Mouse (Mus musculus) olfactory bulb, adult 2 months (tissue): Measurements from ENCODE around the gene Inpp5a. TPM values are rescaled to one million over a fixed set of nuclear protein-coding genes. Genes with fewer than 3 reads are reported as not detected.

Source experiments
- H3K27ac ChIP-seq: fragments of 200-500 bp; 2 replicates; pipeline ENCODE4 v1.5.1; 2012; ENCODE audit warnings: low read depth, low read length; ENCODE audit not compliant: insufficient read depth
- H3K4me1 ChIP-seq: fragments of 200-500 bp; 2 replicates; pipeline ENCODE4 v1.6.1; 2012; ENCODE audit warnings: low read length; ENCODE audit not compliant: control insufficient read depth, insufficient read depth
- H3K4me3 ChIP-seq: fragments of 200-500 bp; 2 replicates; pipeline ENCODE4 v1.5.1; 2012; ENCODE audit warnings: mild to moderate bottlenecking, low read depth, low read length, moderate library complexity; ENCODE audit not compliant: insufficient read depth
- CTCF ChIP-seq: fragments of 200-500 bp; IDR thresholded peaks from 2 replicates; pipeline ENCODE4 v1.5.1; 2012; ENCODE audit warnings: low read depth, mild to moderate bottlenecking, low read length, moderate library complexity; ENCODE audit not compliant: insufficient read depth
- POLR2A ChIP-seq: fragments of 200-500 bp; IDR thresholded peaks from 2 replicates; pipeline ENCODE4 v1.6.1; 2012; ENCODE audit warnings: mild to moderate bottlenecking, low read depth, low read length, moderate library complexity; ENCODE audit not compliant: insufficient read depth
- WGBS: fragments of 180-500 bp; shearing (Covaris S2); methylation state at CpG from one replicate; pipeline ENCODE4 v1.1.7; 2018; 5-methylcytosine and 5-hydroxymethylcytosine counted together
- polyA plus RNA-seq: library from polyadenylated mRNA; stranded (reverse); fragments of >200 nt; gene quantifications from 2 replicates; pipeline ENCODE4 v1.2.4, GENCODE M21; 2012; ENCODE audit warnings: low replicate concordance; ENCODE audit not compliant: missing spikeins, insufficient read depth, insufficient read length

The Inpp5a gene
- polyA plus RNA-seq, 1 experiment = not detected

- 83% methylated on average over 4 of the region's 4 CpGs for WGBS
- H3K4me3 ChIP-seq = no peak overlapping the region
Measured at GRCm38 (mm10) chr7:139465538-139465937, 76.6 kb downstream of the Inpp5a start.

GRCm38 (mm10) chr7:139466484-139467176 lies 77.7 kb downstream of the Inpp5a start:
- TF ChIP-seq CTCF (no peak), POLR2A (no peak)
- Histone ChIP-seq H3K27ac (no peak overlapping the region), H3K4me3 (no peak overlapping the region), H3K4me1 (peaks cover 36% of the 10 kb centered on the region)
- WGBS = 61% methylated on average over 7 of the region's 7 CpGs

More at GRCm38 (mm10) chr7:139465538-139465937, 76.6 kb downstream of the Inpp5a start:
- no peak for TF ChIP-seq POLR2A
- TF ChIP-seq CTCF = no peak
- no peak overlapping the region for H3K27ac ChIP-seq
- peaks cover 36% of the 10 kb centered on the region for H3K4me1 ChIP-seq

GRCm38 (mm10) chr7:139467177-139467895 lies 78.4 kb downstream of the Inpp5a start:
- Histone ChIP-seq H3K4me1 (peaks cover 37% of the 10 kb centered on the region), H3K4me3 (no peak overlapping the region), H3K27ac (no peak overlapping the region)
- TF ChIP-seq CTCF (no peak), POLR2A (no peak)
- WGBS = 86% methylated on average over 10 of the region's 10 CpGs

GRCm38 (mm10) chr7:139467896-139468279 lies 79.0 kb downstream of the Inpp5a start:
- Histone ChIP-seq H3K27ac (no peak overlapping the region), H3K4me3 (no peak overlapping the region), H3K4me1 (peaks cover 39% of the 10 kb centered on the region)
- TF ChIP-seq POLR2A (no peak), CTCF (0 out of 2 replicates have a peak, but pooled peaks have one; percentile 22)
- 47% methylated on average over 4 of the region's 4 CpGs for WGBS

GRCm38 (mm10) chr7:139468440-139468839 lies 79.5 kb downstream of the Inpp5a start:
- Histone ChIP-seq H3K27ac (no peak overlapping the region), H3K4me1 (peaks cover 41% of the 10 kb centered on the region), H3K4me3 (no peak overlapping the region)
- TF ChIP-seq POLR2A = no peak
- TF ChIP-seq CTCF = no peak
- 71% methylated on average over 2 of the region's 2 CpGs for WGBS

GRCm38 (mm10) chr7:139469457-139469856 lies 80.5 kb downstream of the Inpp5a start:
- H3K4me3 ChIP-seq = no peak overlapping the region
- peaks cover 40% of the 10 kb centered on the region for H3K4me1 ChIP-seq
- WGBS = 66% methylated on average over 4 of the region's 4 CpGs
- no peak for TF ChIP-seq POLR2A
- TF ChIP-seq CTCF = no peak
- H3K27ac ChIP-seq = no peak overlapping the region

- WGBS = 87% methylated on average over 2 of the region's 2 CpGs
- no peak overlapping the region for H3K4me3 ChIP-seq
- H3K27ac ChIP-seq = no peak overlapping the region
- no peak for TF ChIP-seq POLR2A
- no peak for TF ChIP-seq CTCF
- peaks cover 38% of the 10 kb centered on the region for H3K4me1 ChIP-seq
Measured at GRCm38 (mm10) chr7:139470481-139470880, 81.6 kb downstream of the Inpp5a start.

- 77% methylated on average over 1 of the region's 1 CpGs for WGBS
- TF ChIP-seq CTCF = no peak
- no peak for TF ChIP-seq POLR2A
- H3K4me3 ChIP-seq = no peak overlapping the region
- H3K27ac ChIP-seq = no peak overlapping the region
- H3K4me1 ChIP-seq = peaks cover 35% of the 10 kb centered on the region
Measured at GRCm38 (mm10) chr7:139472052-139472451, 83.1 kb downstream of the Inpp5a start.

GRCm38 (mm10) chr7:139472865-139473549 lies 84.1 kb downstream of the Inpp5a start:
- 35% methylated on average over 7 of the region's 7 CpGs for WGBS
- H3K27ac ChIP-seq = no peak overlapping the region
- H3K4me1 ChIP-seq = peaks cover 27% of the 10 kb centered on the region
- peak; percentile 93 for TF ChIP-seq CTCF
- TF ChIP-seq POLR2A = no peak
- H3K4me3 ChIP-seq = no peak overlapping the region
